Mouse (Mus musculus): ENCODE data around the gene Srsx. TPM values are rescaled to one million over a fixed set of nuclear protein-coding genes. Genes with fewer than 3 reads are reported as not detected.

Srsx gene
- not detected for polyA plus RNA-seq (2015; fragmentation: Illumina TruSeq; extraction: RNeasy Lipid Tissue Mini Kit (QIAGEN cat#74804); ENCODE audit: insufficient read depth, low read depth, low replicate concordance)

GRCm38 (mm10) chrX:123222381-123222780 is at the start of gene Srsx:
Srsx (minus strand) TSS chrX:123222481.

DNA sequence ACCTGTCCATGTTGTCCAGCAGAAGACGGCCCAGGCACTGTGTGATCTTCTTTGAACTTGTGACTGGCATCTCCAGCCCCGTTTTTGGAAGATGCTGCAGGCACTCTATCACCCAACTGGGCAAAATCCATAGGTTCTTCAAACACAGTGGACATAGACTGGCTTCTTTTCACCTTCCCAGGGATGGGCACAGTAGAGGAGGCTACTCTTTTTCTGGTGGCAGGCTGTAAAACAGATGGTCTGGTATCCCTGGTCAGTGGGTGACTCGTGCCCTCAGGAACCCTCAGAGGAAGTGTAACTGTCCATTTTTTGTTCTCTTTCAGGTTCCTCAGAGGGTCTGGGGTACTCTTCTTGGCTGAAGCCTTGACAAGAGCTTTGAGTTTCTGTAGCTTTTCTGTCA is 24.5 kb upstream of the Srsx start, which contains the start of gene Gm17577:
Gene Gm17577, minus strand, starts transcription at position 101 of the 400 bp plus-strand sequence.

Other genes with a start within 250 kb of the Srsx start
- gene Gm17521, start 192.8 kb downstream of the Srsx start, polyA plus RNA-seq (2015; fragmentation: Illumina TruSeq; extraction: RNeasy Lipid Tissue Mini Kit (QIAGEN cat#74804); ENCODE audit: insufficient read depth, low read depth, low replicate concordance) = not detected
- 0.55 TPM for gene Cldn34c1, start 119.0 kb downstream of the Srsx start, polyA plus RNA-seq (2015; fragmentation: Illumina TruSeq; extraction: RNeasy Lipid Tissue Mini Kit (QIAGEN cat#74804); ENCODE audit: insufficient read depth, low read depth, low replicate concordance)
- not detected for gene Gm17577, start 24.4 kb upstream of the Srsx start, polyA plus RNA-seq (2015; fragmentation: Illumina TruSeq; extraction: RNeasy Lipid Tissue Mini Kit (QIAGEN cat#74804); ENCODE audit: insufficient read depth, low read depth, low replicate concordance)

Data from pancreas, adult 10 weeks (tissue).